ENCODE assay signal across 30 mouse cellular contexts in the genomic region with DNA sequence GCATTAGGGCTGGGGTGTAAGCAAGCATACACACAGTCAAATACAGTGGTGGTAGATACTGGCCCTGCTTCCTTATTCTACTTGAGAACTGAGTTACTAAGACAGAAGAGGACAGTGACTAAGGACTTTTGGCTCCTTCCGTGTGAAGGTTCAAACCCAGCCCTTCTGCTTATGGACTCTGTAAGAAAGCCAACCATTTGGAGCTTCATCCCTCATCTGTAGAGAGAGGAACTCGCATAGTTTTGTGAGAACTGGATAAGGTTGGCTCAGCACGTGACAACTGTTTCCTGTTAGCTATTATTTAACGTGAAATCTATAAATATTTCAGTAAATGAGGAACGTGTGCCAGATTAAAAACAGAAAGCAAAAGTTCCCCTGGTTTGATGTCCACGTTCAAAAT. TPM values are rescaled to one million over a fixed set of nuclear protein-coding genes. Genes with fewer than 3 reads are reported as not detected.
DNase-seq lines count a peak whose midpoint lies in the region; ATAC-seq and TF ChIP-seq lines count a peak whose summit lies in the region.
"Had no signal": no experiment of that assay in that cellular context is flagged by ENCODE, and none has a peak within 500 bp of the region (broad histone marks: within the 10 kb centered on the region; RNA-seq: fewer than 3 reads in every experiment).

No protein-coding gene starts in this region.

- H3K9ac ChIP-seq in limb, embryonic 14.5 days (ENCODE audit: low read depth, low read length, severe bottlenecking) = no peak overlapping the region
- H3K9ac ChIP-seq: embryonic facial prominence, embryonic 13.5 days; heart, embryonic 12.5 days; hindbrain, embryonic 15.5 days; liver, embryonic 13.5 days; lung, embryonic 14.5 days; midbrain, embryonic 15.5 days had no signal

- peak; percentile 29 for DNase-seq in limb, embryonic 14.5 days (ENCODE audit: low spot score)
- DNase-seq in limb, embryonic 10.5 days (ENCODE audit: low spot score) = no peak
- DNase-seq in A20 (ENCODE audit: low read depth, low spot score) = peak; percentile 61
- no peak for DNase-seq in layer of hippocampus, adult 9-11 months
- DNase-seq in layer of hippocampus, adult 8-10 months (ENCODE audit: low spot score in 2 of 2) = no peak
- no peak for DNase-seq in ovary, postnatal 10 days (ENCODE audit: low spot score)
- DNase-seq: adrenal gland, postnatal 10 days; cerebellum, adult 11 months; cerebellum, adult 9-10 months; cerebellum, postnatal 36 days; gastrocnemius, adult 2 months; gastrocnemius, postnatal 36 days; heart, adult 2 months; kidney, adult 18-20 months; kidney, postnatal 4 days; liver, embryonic 13.5 days; lung, embryonic 14.5 days; lung, postnatal 14 days; thymus, postnatal 14 days had no signal

- H3K4me1 ChIP-seq in limb, embryonic 14.5 days (ENCODE audit: control insufficient read depth, insufficient read depth, low read length) = no peaks in the 10 kb centered on the region; the same call in 1 of the 2 replicates
- H3K4me1 ChIP-seq in limb, embryonic 10.5 days = no peaks in the 10 kb centered on the region
- H3K4me1 ChIP-seq: forebrain, embryonic 10.5 days; liver, embryonic 13.5 days; midbrain, embryonic 15.5 days had no signal

- ATAC-seq in limb, embryonic 14.5 days (ENCODE audit: low FRiP score, low read depth) = no peak
- peak; percentile 89 for ATAC-seq in granulocyte monocyte progenitor cell, adult 5-6 weeks (replicated peaks; ENCODE audit: poor library complexity, severe bottlenecking)
- peak; percentile 78 for ATAC-seq in megakaryocyte progenitor cell, adult 5-6 weeks (replicated peaks; ENCODE audit: poor library complexity)
- ATAC-seq: CD4-positive, CD25-positive, alpha-beta regulatory T cell, adult 4 months; forebrain, embryonic 16.5 days; inflammation-experienced regulatory T-cells, adult 6 months; midbrain, embryonic 15.5 days had no signal

- no peaks in the 10 kb centered on the region for H3K9me3 ChIP-seq in limb, embryonic 14.5 days (ENCODE audit: control insufficient read depth, low read length)
- H3K9me3 ChIP-seq in limb, embryonic 10.5 days (replicated peaks) = no peaks in the 10 kb centered on the region
- H3K9me3 ChIP-seq: embryonic facial prominence, embryonic 13.5 days; forebrain, embryonic 10.5 days; heart, embryonic 12.5 days; hindbrain, embryonic 10.5 days; hindbrain, embryonic 15.5 days; liver, embryonic 13.5 days; midbrain, embryonic 15.5 days had no signal

- no peak for TF ChIP-seq POLR2A in limb, embryonic 14.5 days (IDR thresholded peaks at IDR 0.05; ENCODE audit: borderline replicate concordance, extremely low read depth, insufficient read depth, insufficient read length)

- no peak overlapping the region for H3K4me2 ChIP-seq in limb, embryonic 14.5 days (replicated peaks; ENCODE audit: low read depth, low read length, severe bottlenecking)
- H3K4me2 ChIP-seq: embryonic facial prominence, embryonic 13.5 days; heart, embryonic 12.5 days; hindbrain, embryonic 15.5 days; liver, embryonic 13.5 days; lung, embryonic 14.5 days; midbrain, embryonic 15.5 days had no signal

- no peak overlapping the region for H3K27ac ChIP-seq in limb, embryonic 14.5 days (replicated peaks; ENCODE audit: low read depth, low read length)
- H3K27ac ChIP-seq in limb, embryonic 10.5 days = no peak overlapping the region
- H3K27ac ChIP-seq: embryonic facial prominence, embryonic 13.5 days; forebrain, embryonic 10.5 days; gastrocnemius, adult 2 months; heart, adult 2 months; hindbrain, embryonic 10.5 days; hindbrain, embryonic 15.5 days; liver, embryonic 13.5 days; midbrain, embryonic 15.5 days had no signal

- 48% methylated on average over 6 of the region's 6 CpGs for WGBS in limb, embryonic 14.5 days
- WGBS in limb, embryonic 10.5 days = 83% methylated on average over 6 of the region's 6 CpGs

- H3K36me3 ChIP-seq in limb, embryonic 14.5 days (ENCODE audit: control insufficient read depth, insufficient read depth, low read length) = peaks cover 80% of the 10 kb centered on the region
- peaks cover 94% of the 10 kb centered on the region for H3K36me3 ChIP-seq in limb, embryonic 10.5 days

- H3K27me3 ChIP-seq in limb, embryonic 14.5 days (ENCODE audit: control insufficient read depth, insufficient read depth, low read length) = no peaks in the 10 kb centered on the region
- no peaks in the 10 kb centered on the region for H3K27me3 ChIP-seq in limb, embryonic 10.5 days (ENCODE audit: low read depth, poor library complexity, severe bottlenecking)
- H3K27me3 ChIP-seq: embryonic facial prominence, embryonic 13.5 days; heart, embryonic 12.5 days; hindbrain, embryonic 15.5 days; liver, embryonic 13.5 days; midbrain, embryonic 15.5 days had no signal

- no peak overlapping the region for H3K4me3 ChIP-seq in limb, embryonic 14.5 days (replicated peaks; ENCODE audit: low read length)
- no peak overlapping the region for H3K4me3 ChIP-seq in limb, embryonic 10.5 days
- H3K4me3 ChIP-seq: embryonic facial prominence, embryonic 13.5 days; forebrain, embryonic 10.5 days; gastrocnemius, adult 2 months; heart, adult 2 months; heart, embryonic 12.5 days; hindbrain, embryonic 10.5 days; hindbrain, embryonic 15.5 days; liver, embryonic 13.5 days; midbrain, embryonic 15.5 days had no signal

RNA-seq across cellular contexts. Expression of a gene that starts 7.0 kb away (rescaled TPM):
- polyA plus RNA-seq in limb, embryonic 14.5 days (2012; rRNA removed) = 21.4 and 24.0 TPM in 2 replicates
- 41.3 and 46.6 TPM in 2 replicates for polyA plus RNA-seq in limb, embryonic 14.5 days (2014; fragmentation: Nextera tagmentation; extraction: Ambion mirVana)
- 57.3 and 59.1 TPM in 2 replicates for polyA plus RNA-seq in limb, embryonic 10.5 days (2016; fragmentation: Nextera tagmentation; extraction: Ambion mirVana)
- 49.8 and 58.1 TPM in 2 replicates for total RNA-seq in granulocyte monocyte progenitor cell, adult 5-6 weeks (2014; fragmentation: Nextera tagmentation)
- 55.8 and 65.4 TPM in 2 replicates for total RNA-seq in granulocyte monocyte progenitor cell, adult 5-6 weeks (2017)
- 43.6 and 48.4 TPM in 2 replicates for total RNA-seq in megakaryocyte progenitor cell, adult 5-6 weeks (2015)
- total RNA-seq in megakaryocyte progenitor cell, adult 5-6 weeks (2017) = 64.4 and 73.5 TPM in 2 replicates
- 10 to 100 TPM; 26.4 to 35.2 (median 29.1) TPM for total RNA-seq in layer of hippocampus, adult 8-10 months (2022)

RNA-seq across cellular contexts. Expression of a gene that starts 7.1 kb away (rescaled TPM):
- 32.9 and 36.6 TPM in 2 replicates for polyA plus RNA-seq in limb, embryonic 14.5 days (2012; rRNA removed)
- 54.1 and 55.7 TPM in 2 replicates for polyA plus RNA-seq in limb, embryonic 14.5 days (2014; fragmentation: Nextera tagmentation; extraction: Ambion mirVana)
- 85.4 and 97.4 TPM in 2 replicates for polyA plus RNA-seq in limb, embryonic 10.5 days (2016; fragmentation: Nextera tagmentation; extraction: Ambion mirVana)
- total RNA-seq in granulocyte monocyte progenitor cell, adult 5-6 weeks (2014; fragmentation: Nextera tagmentation) = 25.2 and 33.8 TPM in 2 replicates
- total RNA-seq in granulocyte monocyte progenitor cell, adult 5-6 weeks (2017) = 22.0 and 25.1 TPM in 2 replicates
- 20.1 and 22.1 TPM in 2 replicates for total RNA-seq in megakaryocyte progenitor cell, adult 5-6 weeks (2015)
- 28.6 and 30.7 TPM in 2 replicates for total RNA-seq in megakaryocyte progenitor cell, adult 5-6 weeks (2017)
- total RNA-seq in layer of hippocampus, adult 8-10 months (2022) = 10 to 100 TPM; 23.5 to 32.8 (median 26.8) TPM

Comparison
In these comparisons a context has a peak if more than half of its experiments do, and no peak if none do; other contexts are left out.
1. DNase-seq: peak in limb, embryonic 14.5 days (single experiment) and A20 (single experiment); none in limb, embryonic 10.5 days (single experiment), layer of hippocampus, adult 9-11 months (single experiment), layer of hippocampus, adult 8-10 months (0 of 2) and ovary, postnatal 10 days (single experiment).